Mouse (Mus musculus) spleen, adult 2 months (tissue): ENCODE results near the gene Iffo2. TPM values are rescaled to one million over a fixed set of nuclear protein-coding genes. Genes with fewer than 3 reads are reported as not detected.

ENCODE experiments used
- DNase-seq, 2 experiments: peaks; one replicate each; pipeline versions ENCODE4 v3.0.0 to v3.0.0-alpha.2; 2012 to 2021; ENCODE audit warnings: low spot score in 2 of 2, low read depth in 1 of 2
- H3K27ac ChIP-seq: fragments of 200-500 bp; 2 replicates; pipeline ENCODE4 v1.5.1; 2012; ENCODE audit warnings: low read length, inconsistent platforms; ENCODE audit not compliant: insufficient read depth
- H3K27me3 ChIP-seq: fragments of 200-500 bp; 2 replicates; pipeline ENCODE4 v1.6.1; 2012; ENCODE audit warnings: mild to moderate bottlenecking, moderate library complexity, low read length, inconsistent platforms; ENCODE audit not compliant: control insufficient read depth, insufficient read depth
- H3K36me3 ChIP-seq: fragments of 200-500 bp; 2 replicates; pipeline ENCODE4 v1.6.1; 2012; ENCODE audit warnings: mild to moderate bottlenecking, low read length, inconsistent platforms; ENCODE audit not compliant: control insufficient read depth, insufficient read depth
- H3K4me1 ChIP-seq: fragments of 200-500 bp; 2 replicates; pipeline ENCODE4 v1.6.1; 2011; ENCODE audit warnings: inconsistent platforms; ENCODE audit not compliant: control insufficient read depth, insufficient read depth, insufficient read length
- H3K4me3 ChIP-seq: fragments of 200-500 bp; 2 replicates; pipeline ENCODE4 v1.5.1; 2011; ENCODE audit warnings: mild to moderate bottlenecking, inconsistent platforms; ENCODE audit not compliant: insufficient read depth, insufficient read length; ENCODE audit errors: extremely low read depth
- CTCF ChIP-seq: fragments of 200-500 bp; IDR thresholded peaks from 2 replicates; pipeline ENCODE4 v1.5.1; 2011; ENCODE audit warnings: mild to moderate bottlenecking, inconsistent platforms; ENCODE audit not compliant: insufficient read depth, insufficient read length, insufficient replicate concordance; ENCODE audit errors: extremely low read depth
- POLR2A ChIP-seq: fragments of 200-500 bp; IDR thresholded peaks from 2 replicates; pipeline ENCODE4 v1.6.1; 2011; ENCODE audit warnings: low read depth, low read length, inconsistent platforms
- WGBS: fragments of 180-500 bp; shearing (Covaris S2); methylation state at CpG from one replicate; pipeline ENCODE4 v1.1.7; 2018; 5-methylcytosine and 5-hydroxymethylcytosine counted together
- polyA plus RNA-seq: library from polyadenylated mRNA; depleted of rRNA; stranded (reverse); fragments of >200 nt; gene quantifications from 2 replicates; pipeline ENCODE4 v1.2.3, GENCODE M21; 2012

Gene Iffo2
- polyA plus RNA-seq, 1 experiment, result 3.5 TPM

- 92% methylated on average over 21 of the region's 21 CpGs for WGBS
- DNase-seq, result no peak
- no peaks in the 10 kb centered on the region for H3K27me3 ChIP-seq
- H3K36me3 ChIP-seq, result no peaks in the 10 kb centered on the region; the same call in 1 of the 2 replicates
- TF ChIP-seq CTCF (no peak), POLR2A (no peak)
- peaks cover 9% of the 10 kb centered on the region; the same call in 1 of the 2 replicates for H3K4me1 ChIP-seq
- H3K27ac ChIP-seq, result no peak overlapping the region
- H3K4me3 ChIP-seq, result no peak overlapping the region
Measured at GRCm38 (mm10) chr4:139614524-139615260, 84.3 kb downstream of the Iffo2 start.

- 3% methylated on average over 24 of the region's 24 CpGs for WGBS
- peak overlapping the region; percentile 79 for H3K4me3 ChIP-seq
- no peak for TF ChIP-seq CTCF
- peak; percentile 96 for TF ChIP-seq POLR2A
- H3K27ac ChIP-seq, result peak overlapping the region; percentile 36
- DNase-seq, result peak; percentile 71 to 73
- peaks cover 9% of the 10 kb centered on the region; the same call in 1 of the 2 replicates for H3K4me1 ChIP-seq
- no peaks in the 10 kb centered on the region for H3K27me3 ChIP-seq
- no peaks in the 10 kb centered on the region; the same call in 1 of the 2 replicates for H3K36me3 ChIP-seq
Measured at GRCm38 (mm10) chr4:139616276-139617000, 86.1 kb downstream of the Iffo2 start.

GRCm38 (mm10) chr4:139617001-139617364 lies 86.6 kb downstream of the Iffo2 start:
- Histone ChIP-seq H3K36me3 (no peaks in the 10 kb centered on the region; the same call in 1 of the 2 replicates), H3K27me3 (no peaks in the 10 kb centered on the region), H3K4me1 (peaks cover 9% of the 10 kb centered on the region; the same call in 1 of the 2 replicates), H3K4me3 (peak overlapping the region; percentile 79), H3K27ac (peak overlapping the region; percentile 12; the same call in 1 of the 2 replicates)
- DNase-seq, result no peak
- no peak for TF ChIP-seq POLR2A
- TF ChIP-seq CTCF, result no peak
- WGBS, result 23% methylated on average over 3 of the region's 3 CpGs

GRCm38 (mm10) chr4:139619765-139620164 lies 89.4 kb downstream of the Iffo2 start:
- TF ChIP-seq POLR2A (no peak), CTCF (no peak)
- H3K27me3 ChIP-seq, result no peaks in the 10 kb centered on the region
- no peak overlapping the region for H3K27ac ChIP-seq
- H3K4me1 ChIP-seq, result peaks cover 18% of the 10 kb centered on the region; the same call in 1 of the 2 replicates
- WGBS, result 86% methylated on average over 6 of the region's 6 CpGs
- no peak overlapping the region for H3K4me3 ChIP-seq
- no peaks in the 10 kb centered on the region; the same call in 1 of the 2 replicates for H3K36me3 ChIP-seq
- DNase-seq, result no peak

- WGBS, result under 1% methylated on average over 35 of the region's 38 CpGs
- Histone ChIP-seq H3K4me1 (peaks cover 9% of the 10 kb centered on the region; the same call in 1 of the 2 replicates), H3K36me3 (no peaks in the 10 kb centered on the region), H3K27ac (peak within 1 kb of the TSS; percentile 88), H3K27me3 (no peaks in the 10 kb centered on the region), H3K4me3 (peak within 1 kb of the TSS; percentile 85)
- TF ChIP-seq CTCF (no peak), POLR2A (peak; percentile 73)
- DNase-seq, result peak; percentile 80 to 96
Measured at GRCm38 (mm10) chr4:139622373-139623282, 92.3 kb downstream of the Iffo2 start, which contains the start of gene Aldh4a1. Gene Aldh4a1, plus strand, starts transcription at chr4:139622866.
